Mouse (Mus musculus): Measurements from ENCODE around the gene Pcnt. TPM values are rescaled to one million over a fixed set of nuclear protein-coding genes. Genes with fewer than 3 reads are reported as not detected.
A peak's percentile ranks its signal among the peaks of the same experiment; 100 is the strongest.

Gene Pcnt
- polyA plus RNA-seq, 1 experiment = 31.3 TPM

- H3K27ac ChIP-seq (ENCODE audit: insufficient read depth, low read length) = peak overlapping the region; percentile 59; the same call in 1 of the 2 replicates
- no peak for TF ChIP-seq CTCF (IDR thresholded peaks at IDR 0.05; ENCODE audit: borderline replicate concordance, insufficient read depth, low read depth, low read length)
- TF ChIP-seq POLR2A (IDR thresholded peaks at IDR 0.05; ENCODE audit: borderline replicate concordance, insufficient read depth, low read length) = no peak
- H3K27me3 ChIP-seq (ENCODE audit: control insufficient read depth, insufficient read depth, low read length) = no peaks in the 10 kb centered on the region
- peaks cover 12% of the 10 kb centered on the region for H3K4me1 ChIP-seq (ENCODE audit: control insufficient read depth, insufficient read depth, low read length)
- DNase-seq = no peak
- no peak overlapping the region for H3K4me3 ChIP-seq (replicated peaks; ENCODE audit: insufficient read depth, low read depth, low read length)
- 67% methylated on average over 2 of the region's 2 CpGs for WGBS
These were observed 110.5 kb downstream of the Pcnt start for GRCm38 (mm10) chr10:76332040-76332439.

- WGBS = 92% methylated on average over 4 of the region's 4 CpGs
- Histone ChIP-seq H3K27ac (ENCODE audit: insufficient read depth, low read length) (no peak overlapping the region), H3K27me3 (ENCODE audit: control insufficient read depth, insufficient read depth, low read length) (no peaks in the 10 kb centered on the region), H3K4me3 (replicated peaks; ENCODE audit: insufficient read depth, low read depth, low read length) (no peak overlapping the region), H3K4me1 (ENCODE audit: control insufficient read depth, insufficient read depth, low read length) (0 out of 2 replicates have a peak, but pooled peaks cover 3% of the 10 kb centered on the region)
- DNase-seq = no peak
- no peak for TF ChIP-seq CTCF (IDR thresholded peaks at IDR 0.05; ENCODE audit: borderline replicate concordance, insufficient read depth, low read depth, low read length)
- TF ChIP-seq POLR2A (IDR thresholded peaks at IDR 0.05; ENCODE audit: borderline replicate concordance, insufficient read depth, low read length) = no peak
These were observed 113.5 kb downstream of the Pcnt start for GRCm38 (mm10) chr10:76329093-76329492.

GRCm38 (mm10) chr10:76328574-76328973 is 114.0 kb downstream of the Pcnt start:
- WGBS = 84% methylated on average over 3 of the region's 3 CpGs
- H3K4me1 ChIP-seq (ENCODE audit: control insufficient read depth, insufficient read depth, low read length) = 0 out of 2 replicates have a peak, but pooled peaks cover 3% of the 10 kb centered on the region
- no peak overlapping the region for H3K4me3 ChIP-seq (replicated peaks; ENCODE audit: insufficient read depth, low read depth, low read length)
- H3K27me3 ChIP-seq (ENCODE audit: control insufficient read depth, insufficient read depth, low read length) = no peaks in the 10 kb centered on the region
- H3K27ac ChIP-seq (ENCODE audit: insufficient read depth, low read length) = no peak overlapping the region
- DNase-seq = no peak
- TF ChIP-seq CTCF (IDR thresholded peaks at IDR 0.05; ENCODE audit: borderline replicate concordance, insufficient read depth, low read depth, low read length) (no peak), POLR2A (IDR thresholded peaks at IDR 0.05; ENCODE audit: borderline replicate concordance, insufficient read depth, low read length) (no peak)

- peak; percentile 22 to 50 for DNase-seq
- 70% methylated on average over 6 of the region's 6 CpGs for WGBS
- TF ChIP-seq POLR2A (IDR thresholded peaks at IDR 0.05; ENCODE audit: borderline replicate concordance, insufficient read depth, low read length) (no peak), CTCF (IDR thresholded peaks at IDR 0.05; ENCODE audit: borderline replicate concordance, insufficient read depth, low read depth, low read length) (peak; percentile 42; the same call in 1 of the 2 replicates)
- Histone ChIP-seq H3K4me1 (ENCODE audit: control insufficient read depth, insufficient read depth, low read length) (0 out of 2 replicates have a peak, but pooled peaks cover 3% of the 10 kb centered on the region), H3K27ac (ENCODE audit: insufficient read depth, low read length) (no peak overlapping the region), H3K4me3 (replicated peaks; ENCODE audit: insufficient read depth, low read depth, low read length) (no peak overlapping the region), H3K27me3 (ENCODE audit: control insufficient read depth, insufficient read depth, low read length) (no peaks in the 10 kb centered on the region)
These were observed 116.1 kb downstream of the Pcnt start for GRCm38 (mm10) chr10:76326304-76327006.

GRCm38 (mm10) chr10:76317623-76318022 is 125.0 kb downstream of the Pcnt start:
- peak in 1 of 2 experiments; percentile 34 for DNase-seq
- Histone ChIP-seq H3K27ac (ENCODE audit: insufficient read depth, low read length) (no peak overlapping the region), H3K4me1 (ENCODE audit: control insufficient read depth, insufficient read depth, low read length) (no peaks in the 10 kb centered on the region), H3K4me3 (replicated peaks; ENCODE audit: insufficient read depth, low read depth, low read length) (no peak overlapping the region), H3K27me3 (ENCODE audit: control insufficient read depth, insufficient read depth, low read length) (no peaks in the 10 kb centered on the region)
- TF ChIP-seq POLR2A (IDR thresholded peaks at IDR 0.05; ENCODE audit: borderline replicate concordance, insufficient read depth, low read length) (no peak), CTCF (IDR thresholded peaks at IDR 0.05; ENCODE audit: borderline replicate concordance, insufficient read depth, low read depth, low read length) (no peak)
- 86% methylated on average over 12 of the region's 12 CpGs for WGBS

- TF ChIP-seq POLR2A (IDR thresholded peaks at IDR 0.05; ENCODE audit: borderline replicate concordance, insufficient read depth, low read length) = no peak
- no peaks in the 10 kb centered on the region for H3K27me3 ChIP-seq (ENCODE audit: control insufficient read depth, insufficient read depth, low read length)
- WGBS = 70% methylated on average over 7 of the region's 7 CpGs
- H3K4me3 ChIP-seq (replicated peaks; ENCODE audit: insufficient read depth, low read depth, low read length) = no peak overlapping the region
- H3K4me1 ChIP-seq (ENCODE audit: control insufficient read depth, insufficient read depth, low read length) = no peaks in the 10 kb centered on the region
- H3K27ac ChIP-seq (ENCODE audit: insufficient read depth, low read length) = no peak overlapping the region
- DNase-seq = no peak
These were observed 126.4 kb downstream of the Pcnt start for GRCm38 (mm10) chr10:76316194-76316593.

GRCm38 (mm10) chr10:76306738-76307137 is 135.8 kb downstream of the Pcnt start:
- Histone ChIP-seq H3K4me1 (ENCODE audit: control insufficient read depth, insufficient read depth, low read length) (no peaks in the 10 kb centered on the region), H3K27me3 (ENCODE audit: control insufficient read depth, insufficient read depth, low read length) (no peaks in the 10 kb centered on the region), H3K27ac (ENCODE audit: insufficient read depth, low read length) (no peak overlapping the region), H3K4me3 (replicated peaks; ENCODE audit: insufficient read depth, low read depth, low read length) (no peak overlapping the region)
- DNase-seq = no peak
- WGBS = 91% methylated on average over 9 of the region's 9 CpGs
- TF ChIP-seq POLR2A (IDR thresholded peaks at IDR 0.05; ENCODE audit: borderline replicate concordance, insufficient read depth, low read length) (no peak), CTCF (IDR thresholded peaks at IDR 0.05; ENCODE audit: borderline replicate concordance, insufficient read depth, low read depth, low read length) (no peak)

Other genes with a start within 250 kb of the Pcnt start
- 75.5 and 81.4 TPM in 2 replicates for gene Prmt2, start 204.9 kb downstream of the Pcnt start, polyA plus RNA-seq (2012; rRNA removed)
- gene S100b, start 188.9 kb downstream of the Pcnt start, polyA plus RNA-seq (2012; rRNA removed) = 739 and 790 TPM in 2 replicates
- 68.2 and 80.4 TPM in 2 replicates for gene Dip2a, start 97.5 kb downstream of the Pcnt start, polyA plus RNA-seq (2012; rRNA removed)
- gene AC141477.1, start 2.3 kb downstream of the Pcnt start, polyA plus RNA-seq (2012; rRNA removed) = not detected in 2 replicates
- gene 2610028H24Rik, start 6.3 kb upstream of the Pcnt start, polyA plus RNA-seq (2012; rRNA removed) = not detected in 2 replicates
- gene Mcm3ap, start 26.1 kb upstream of the Pcnt start, polyA plus RNA-seq (2012; rRNA removed) = 51.5 and 54.4 TPM in 2 replicates
- 3.7 and 4.2 TPM in 2 replicates for gene Ybey, start 26.3 kb upstream of the Pcnt start, polyA plus RNA-seq (2012; rRNA removed)
- 30.5 and 32.2 TPM in 2 replicates for gene Lss, start 88.8 kb upstream of the Pcnt start, polyA plus RNA-seq (2012; rRNA removed)
- 0.44 and 0.64 TPM in 2 replicates for gene Spatc1l, start 119.5 kb upstream of the Pcnt start, polyA plus RNA-seq (2012; rRNA removed)
- not detected in 2 replicates for gene Ftcd, start 132.9 kb upstream of the Pcnt start, polyA plus RNA-seq (2012; rRNA removed)
- 2.9 and 4.0 TPM in 2 replicates for gene Col6a2, start 180.8 kb upstream of the Pcnt start, polyA plus RNA-seq (2012; rRNA removed)